Mouse (Mus musculus): ENCODE measurements around the gene Hadha. TPM values are rescaled to one million over a fixed set of nuclear protein-coding genes. Genes with fewer than 3 reads are reported as not detected.

The Hadha gene
- total RNA-seq, 2 experiments from 2014 or later = 58.6 to 61.6 TPM

DNA sequence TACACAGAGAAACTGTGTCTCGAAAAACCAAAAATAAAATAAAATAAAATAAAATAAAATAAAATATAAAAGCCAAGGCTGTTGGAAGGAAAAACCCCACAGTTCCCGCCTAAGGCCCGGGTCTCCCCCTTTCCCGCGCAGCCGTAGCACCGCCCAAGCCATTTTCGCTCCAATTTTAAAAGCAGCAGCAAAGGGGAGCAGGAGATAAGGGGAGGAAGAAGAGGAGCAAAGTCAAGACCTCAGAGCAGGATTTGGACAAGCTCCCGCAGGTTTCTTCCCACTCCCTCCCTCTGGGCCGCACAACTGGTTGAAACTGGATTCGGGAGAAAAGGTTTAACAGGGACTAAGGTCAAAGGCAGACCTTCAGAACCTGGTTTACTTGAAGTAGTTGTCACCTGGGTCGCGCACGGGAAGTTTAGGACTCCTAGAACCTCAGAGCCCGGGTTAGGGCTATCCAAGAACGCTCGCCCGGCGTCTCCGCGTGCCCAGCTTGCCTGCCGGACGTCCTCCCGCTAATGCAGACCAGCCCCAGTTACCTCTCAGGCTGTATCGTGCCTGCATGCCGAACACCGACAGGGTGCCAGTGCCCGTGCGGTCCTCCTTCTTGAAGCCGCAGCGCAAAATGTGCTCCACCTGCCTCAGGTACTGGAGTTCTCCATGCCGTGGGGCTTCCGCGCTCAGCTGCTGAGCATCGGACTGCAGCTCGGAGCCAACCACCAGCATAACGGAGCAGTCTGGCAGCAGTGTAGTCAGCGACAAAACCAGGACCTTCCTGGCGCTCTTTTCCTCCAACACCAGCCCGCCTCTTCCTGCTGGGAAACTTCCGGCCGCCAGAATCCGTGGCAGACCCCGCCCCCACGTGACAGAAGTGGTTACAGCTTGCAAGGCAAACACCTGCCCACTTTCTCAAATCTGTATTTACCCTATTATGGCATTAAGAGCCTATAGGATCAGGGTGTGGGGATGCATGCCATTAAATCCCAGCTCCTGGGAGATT is 81.8 kb downstream of the Hadha start, which contains the start of gene Tyms:
TSS of gene Tyms (minus strand) at position 793 of the 997 bp plus-strand sequence.
- intact Hi-C loops (cut with DNase I) = no loop called here

GRCm38 (mm10) chr5:30072377-30072776 is 82.6 kb downstream of the Hadha start:
- intact Hi-C loops (cut with DNase I) = no loop called here
- DNase-seq = no peak

More for the DNA sequence above, 81.8 kb downstream of the Hadha start, which contains the start of gene Tyms:
- DNase-seq = peak; percentile 86

DNA sequence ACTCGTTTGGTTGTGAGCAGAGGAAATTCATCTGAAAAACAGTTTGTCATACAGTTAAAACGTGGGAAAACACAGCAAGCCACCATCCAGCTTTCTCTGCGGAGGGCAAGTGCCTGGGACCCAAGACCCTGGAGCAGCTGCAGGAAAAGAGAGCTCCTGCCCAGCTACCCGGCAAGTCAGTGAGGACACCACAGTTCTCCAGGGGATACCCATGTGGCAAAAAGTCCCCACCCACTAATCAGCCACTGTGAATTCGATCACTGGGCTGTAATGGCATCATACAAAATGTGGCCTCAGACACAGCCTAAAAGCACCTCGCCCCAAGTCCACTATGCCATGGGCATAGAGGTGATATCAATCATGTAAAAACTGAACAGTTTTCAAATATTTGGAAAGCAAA is 83.3 kb downstream of the Hadha start:
- intact Hi-C loops (cut with DNase I) = no loop called here
- no peak for DNase-seq

Small RNA genes lying within 50 kb of the gene (microRNA-seq; reads per million reads assigned to microRNA genes)
- gene Mir1960 = not detected

Other genes starting within 250 kb of the Hadha start
- gene Il6, start 142.0 kb downstream of the Hadha start, total RNA-seq (2021) = not detected
- 10 to 100 TPM; 14.9 to 15.9 TPM for gene Tyms, start 81.5 kb downstream of the Hadha start, total RNA-seq (2021)
- gene Garem2, start 50.0 kb downstream of the Hadha start, total RNA-seq (2021) = 10 to 100 TPM; 10.3 to 10.8 TPM
- gene 3110082J24Rik, start 49.1 kb downstream of the Hadha start, total RNA-seq (2021) = 1 to 10 TPM; 1.6 to 2.6 TPM
- gene Hadhb, start 86 bp upstream of the Hadha start, total RNA-seq (2021) = 10 to 100 TPM; 42.2 to 44.9 TPM
- not detected for gene Adgrf3, start 50.6 kb upstream of the Hadha start, total RNA-seq (2021)
- gene Selenoi, start 77.4 kb upstream of the Hadha start, total RNA-seq (2021) = 10 to 100 TPM; 67.2 to 78.6 TPM
- gene Drc1, start 126.2 kb upstream of the Hadha start, total RNA-seq (2021) = 10 to 100 TPM; 12.6 to 14.6 TPM

Data from left cerebral cortex, postnatal 4 days (tissue).